Mouse (Mus musculus) cerebellum, adult 8-10 months (tissue): ENCODE data around the gene Ddx10.

Experiments used
- DNase-seq: peaks from one replicate; pipeline ENCODE4 v3.0.0; 2022

Gene Ddx10

DNA sequence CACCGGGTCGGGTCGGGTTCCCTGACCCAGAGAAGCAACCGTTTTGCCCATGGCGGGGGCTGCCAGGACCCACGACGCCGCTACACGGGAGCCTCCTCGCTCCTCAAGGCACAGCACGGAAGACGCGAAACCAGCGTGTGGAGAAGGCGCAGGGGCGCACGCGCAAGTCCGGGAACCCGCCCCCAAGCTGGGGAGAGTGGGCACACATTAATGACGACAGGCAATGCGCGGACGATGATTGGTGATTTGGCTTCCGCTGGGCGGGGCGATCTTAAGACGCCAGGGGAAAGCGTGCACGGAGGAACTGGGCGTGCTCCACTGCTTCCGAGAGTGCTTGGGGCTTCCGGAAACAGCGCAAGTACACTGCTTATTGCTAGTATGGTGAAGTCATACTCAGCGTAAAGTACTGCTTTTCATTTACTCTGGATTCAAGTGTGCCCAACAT, at the start of gene Ddx10:
Ddx10 (minus strand) TSS at position 101 of the 445 bp plus-strand sequence.
- peak; percentile 97 for DNase-seq

- DNase-seq: no peak
These were observed 45.0 kb upstream of the Ddx10 start for GRCm38 (mm10) chr9:53292833-53293232.

- DNase-seq: no peak
These were observed 42.2 kb upstream of the Ddx10 start for GRCm38 (mm10) chr9:53290006-53290405.

DNA sequence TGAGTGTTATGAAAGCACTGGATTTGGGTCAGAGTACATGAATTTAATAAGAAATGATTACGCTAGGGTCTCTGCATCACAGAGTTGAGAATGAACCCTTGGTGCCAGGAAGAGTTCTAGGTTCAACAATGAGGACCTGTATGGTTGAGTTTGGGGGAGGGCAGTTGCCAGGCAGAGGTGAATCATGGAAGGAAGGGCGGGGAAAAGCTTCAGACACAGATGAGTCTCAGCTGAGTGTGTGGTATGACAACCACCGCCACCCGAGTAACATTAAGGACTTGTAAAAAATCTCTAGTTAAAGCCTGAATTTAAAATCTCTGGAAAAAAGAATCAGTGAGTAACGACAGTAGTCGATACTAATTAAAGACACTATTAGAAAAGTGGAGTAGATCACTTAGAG, 38.9 kb upstream of the Ddx10 start:
- no peak for DNase-seq

DNA sequence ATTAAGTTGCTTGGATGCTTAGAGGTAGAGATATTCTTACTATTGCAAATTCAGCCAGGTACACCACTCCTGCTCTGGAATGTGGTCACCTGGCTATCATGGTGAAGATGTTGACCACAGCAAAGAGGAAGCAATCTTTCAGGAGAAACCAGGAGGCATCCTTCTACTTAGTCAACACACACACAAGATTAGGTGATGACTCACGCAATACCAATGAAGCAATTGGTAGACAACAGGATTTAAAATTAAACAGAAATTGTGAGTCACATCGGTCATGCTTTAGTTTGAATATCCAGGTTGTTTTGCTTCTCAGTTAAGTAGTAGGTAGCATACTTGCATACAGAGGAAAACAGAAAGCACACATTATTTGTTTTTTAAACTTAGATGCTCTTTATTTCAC, 31.1 kb upstream of the Ddx10 start:
- DNase-seq: no peak

DNA sequence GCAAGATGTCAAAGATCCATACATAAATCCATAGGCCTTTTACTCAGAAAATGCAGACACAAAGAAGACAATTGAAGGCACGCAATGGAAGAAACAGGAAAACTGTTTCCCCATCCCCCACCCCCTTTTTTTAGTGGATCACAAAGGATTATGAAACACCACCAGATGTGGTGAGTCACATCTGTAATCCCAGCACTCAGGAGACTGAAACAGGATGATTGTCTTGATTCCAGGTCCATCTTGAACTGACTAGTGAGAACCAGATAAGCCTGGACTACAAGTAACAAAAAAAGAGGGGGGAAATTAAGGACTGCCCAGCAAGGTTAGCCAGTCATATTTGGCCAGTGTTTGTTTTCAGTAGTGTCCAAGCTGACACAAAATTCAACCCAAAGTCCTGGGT, 28.5 kb upstream of the Ddx10 start:
- DNase-seq: no peak

DNA sequence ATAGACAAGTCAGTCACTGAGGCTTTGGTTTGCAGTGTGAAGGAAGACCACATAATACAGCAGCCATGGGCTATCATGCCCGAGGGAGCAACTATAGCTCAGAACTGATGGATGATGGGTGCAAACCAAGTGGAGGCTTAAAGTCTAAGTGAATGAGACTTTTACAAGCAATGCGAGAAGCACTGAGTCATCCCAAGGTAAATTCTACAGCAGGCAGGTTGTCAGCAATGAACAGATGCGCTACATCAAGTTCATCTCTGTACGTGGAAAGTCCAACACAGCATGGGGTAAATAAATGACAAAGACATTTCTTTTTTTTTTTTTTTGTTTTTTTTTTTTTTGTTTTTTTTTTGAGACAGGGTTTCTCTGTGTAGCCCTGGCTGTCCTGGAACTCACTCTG, 24.9 kb upstream of the Ddx10 start:
- DNase-seq: no peak

GRCm38 (mm10) chr9:53272207-53272606, 24.4 kb upstream of the Ddx10 start:
- DNase-seq: no peak

DNA sequence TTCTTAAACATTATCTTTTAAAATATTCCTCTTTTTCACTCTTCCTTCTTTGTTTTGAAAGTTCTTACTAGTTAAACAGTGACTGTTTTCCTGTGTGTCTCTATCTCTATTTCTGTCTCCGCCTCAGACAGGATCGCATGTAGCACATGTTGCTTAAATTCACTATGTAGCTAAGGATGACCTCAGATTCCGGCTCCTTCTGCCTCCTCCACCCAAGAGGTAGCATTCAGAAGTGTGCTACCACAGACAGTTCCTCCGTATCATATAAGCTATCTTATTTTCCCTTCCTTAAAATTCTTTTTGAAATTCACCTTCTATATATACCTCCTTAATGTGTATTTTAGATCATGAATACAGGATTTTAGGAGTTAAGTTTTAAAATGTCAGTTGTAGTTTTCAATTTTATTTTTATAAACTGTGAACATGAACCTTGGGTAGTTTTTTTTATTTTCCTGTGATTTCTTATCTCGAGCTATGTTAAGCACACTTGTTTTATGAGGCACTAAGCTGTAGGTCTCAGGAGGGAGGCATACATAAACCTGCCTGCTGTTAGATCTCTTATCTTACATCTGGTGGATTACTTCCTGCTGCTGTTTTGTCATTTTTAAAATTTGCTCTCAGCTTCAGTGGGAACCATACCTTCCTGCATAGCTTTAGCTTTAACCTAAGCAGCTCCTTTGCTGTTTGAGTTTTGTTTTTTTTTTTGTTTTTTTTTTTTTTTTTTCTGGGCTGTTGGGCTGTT, 23.6 kb upstream of the Ddx10 start:
- DNase-seq: no peak

DNA sequence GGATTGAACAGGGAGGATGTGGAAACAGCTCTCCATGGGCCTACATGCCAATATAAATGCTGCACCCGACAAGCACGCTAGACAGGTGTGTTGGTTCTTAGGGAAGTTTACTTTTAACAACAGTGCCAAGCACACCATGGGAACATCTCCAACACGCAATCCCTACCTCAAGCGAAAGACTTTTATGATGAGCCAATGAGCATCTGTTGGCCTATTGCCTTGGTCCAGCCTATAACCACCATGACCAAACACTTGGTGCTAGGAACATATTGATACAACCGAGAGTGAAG, 21.6 kb upstream of the Ddx10 start:
- DNase-seq: no peak

- no peak for DNase-seq
These were observed 21.0 kb upstream of the Ddx10 start for GRCm38 (mm10) chr9:53268731-53269465.

DNA sequence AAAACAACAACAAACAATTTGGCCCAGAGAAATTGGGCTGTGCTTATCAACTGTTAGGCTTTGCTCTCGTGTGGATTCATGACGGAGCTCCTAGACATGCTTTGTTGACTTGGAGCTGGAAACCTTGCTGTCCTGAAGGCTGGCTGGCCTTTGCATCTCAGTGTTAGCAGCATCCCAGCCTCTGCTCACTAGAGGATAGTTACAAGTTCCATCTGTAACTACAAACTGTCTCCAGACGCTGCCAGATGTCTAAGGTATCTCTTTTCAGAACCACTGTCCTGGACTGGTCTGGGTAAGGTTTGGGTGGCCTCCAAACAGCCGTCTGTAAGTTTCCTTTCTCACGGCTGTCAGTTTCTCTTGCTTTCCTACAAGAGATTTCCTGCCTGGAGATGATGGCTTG, 20.2 kb upstream of the Ddx10 start:
- DNase-seq: no peak

DNA sequence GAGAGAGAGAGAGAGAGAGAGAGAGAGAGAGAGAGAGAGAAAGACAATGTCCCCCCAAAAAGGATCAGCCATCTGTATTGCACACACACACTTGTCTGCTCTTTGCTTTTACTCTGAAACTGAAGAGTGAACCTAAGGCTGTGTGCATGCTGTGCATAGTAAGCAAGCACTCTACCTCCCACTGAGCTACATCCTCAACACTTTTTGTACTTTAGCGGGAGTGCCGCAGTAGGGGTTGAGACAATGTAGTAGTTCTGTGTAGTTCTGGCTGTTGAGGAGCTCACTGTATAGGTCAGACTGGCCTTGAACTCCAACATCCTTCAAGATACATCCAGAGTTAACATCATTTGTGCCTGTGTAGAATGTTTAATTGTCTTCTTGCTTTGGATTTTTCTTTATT, 17.7 kb upstream of the Ddx10 start:
- DNase-seq: no peak

GRCm38 (mm10) chr9:53264387-53264786, 16.5 kb upstream of the Ddx10 start:
- DNase-seq: no peak

DNA sequence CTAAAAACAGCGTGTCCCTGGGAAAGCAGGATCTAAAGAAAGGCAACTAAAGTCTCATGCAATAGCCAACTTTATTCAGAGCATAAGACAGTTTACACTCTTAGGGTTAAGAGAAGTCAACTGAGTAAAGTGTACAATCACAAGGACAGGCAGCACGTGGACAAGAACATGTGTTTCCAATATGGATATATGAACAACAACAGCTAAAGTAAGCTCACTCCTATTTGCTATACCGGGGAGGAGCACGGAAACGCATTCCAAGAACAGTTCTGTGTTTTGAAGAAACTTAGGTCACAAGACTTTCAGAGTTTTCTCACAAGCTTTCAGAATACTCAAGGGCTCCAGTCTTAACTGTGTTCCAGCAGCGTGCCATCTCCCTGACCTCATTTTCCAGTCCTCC, 10.3 kb upstream of the Ddx10 start:
- no peak for DNase-seq

DNA sequence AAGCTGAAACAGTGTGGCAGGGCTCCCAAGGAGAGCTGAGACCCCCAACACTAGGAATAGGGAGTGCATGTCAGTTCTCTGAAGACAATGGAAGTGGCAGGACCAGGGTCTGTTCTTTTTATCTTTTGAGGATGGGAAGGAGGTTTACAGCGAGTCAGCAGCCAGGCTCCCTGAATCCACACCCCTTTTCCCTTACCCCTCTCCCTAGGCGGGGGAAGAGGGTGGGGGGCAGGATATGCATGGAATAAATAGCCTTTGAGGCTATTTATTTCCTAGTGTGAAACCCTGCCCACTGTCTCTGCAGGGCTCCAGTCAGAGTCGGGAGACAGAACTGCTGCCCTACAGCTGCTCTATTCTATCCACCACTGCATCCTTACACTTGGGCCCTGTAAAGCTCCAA, 9.9 kb upstream of the Ddx10 start:
- DNase-seq: no peak

DNA sequence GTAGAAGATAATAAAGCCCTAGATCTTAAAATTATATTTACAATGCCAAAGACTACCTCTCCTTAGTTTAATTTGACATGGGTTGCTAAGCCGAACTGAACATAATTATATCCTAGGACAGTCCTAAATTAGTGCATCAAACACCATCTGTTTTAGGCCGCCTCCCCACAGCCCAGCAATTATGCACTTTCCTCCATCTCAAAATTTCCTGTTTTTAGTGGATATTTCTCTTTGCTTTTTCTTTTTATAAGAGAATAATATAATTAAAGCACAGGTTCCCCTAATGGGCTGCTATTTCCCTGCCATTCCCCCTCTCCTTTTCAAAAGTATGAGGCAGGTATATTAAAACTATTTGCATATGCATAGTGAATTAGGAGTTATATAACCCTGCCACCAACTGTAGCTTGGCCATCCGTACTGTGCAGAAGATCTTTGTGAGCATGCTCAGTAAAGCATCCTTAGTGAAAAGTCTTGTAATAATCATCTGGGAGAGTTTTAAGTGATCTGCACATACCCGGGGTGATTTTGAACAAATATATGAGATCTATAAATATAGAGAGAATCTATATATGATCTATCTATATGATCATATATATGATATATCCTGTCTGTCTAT, 8.9 kb upstream of the Ddx10 start:
- peak; percentile 37 for DNase-seq

DNA sequence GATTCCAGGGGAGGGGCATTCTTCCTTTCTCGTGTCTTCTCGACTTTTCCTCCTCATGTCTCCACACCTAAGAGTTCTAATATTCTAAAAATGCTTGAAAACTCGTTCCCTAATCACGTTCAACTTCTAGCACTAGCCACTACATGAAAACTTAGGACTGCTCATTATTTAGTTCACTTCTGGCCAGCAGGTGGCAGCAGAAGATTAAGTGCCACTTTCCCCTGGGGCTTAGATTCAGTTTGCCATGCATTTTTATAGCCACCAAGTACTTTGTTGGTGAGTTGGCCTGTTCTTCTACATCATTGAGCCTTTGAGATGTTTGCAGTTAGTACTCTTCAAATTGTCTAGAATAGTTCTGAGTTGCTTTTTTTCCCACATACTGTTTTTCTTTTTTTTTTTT, 6.5 kb upstream of the Ddx10 start:
- DNase-seq: peak; percentile 83

- DNase-seq: no peak
These were observed 337 bp downstream of the Ddx10 start for GRCm38 (mm10) chr9:53247516-53247915.

DNA sequence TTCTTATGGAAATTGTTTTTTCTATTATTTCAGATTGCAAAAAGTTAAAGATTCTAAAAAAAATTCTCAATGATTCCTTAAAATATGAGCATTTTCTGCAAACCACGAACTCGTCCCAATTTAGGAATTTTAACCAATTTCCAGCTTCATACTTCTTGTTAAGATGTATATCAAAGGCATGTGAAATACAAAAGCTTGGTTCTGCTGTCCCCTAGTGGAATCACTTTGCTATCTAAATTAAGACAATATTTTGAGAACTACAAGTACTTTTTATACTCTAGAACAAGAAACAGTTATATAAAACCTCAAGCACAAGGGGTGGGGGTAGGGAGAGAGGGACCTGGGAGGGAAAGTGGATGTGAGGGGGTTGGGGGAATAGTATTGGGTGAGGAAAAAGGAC, 29.7 kb downstream of the Ddx10 start:
- DNase-seq: no peak

DNA sequence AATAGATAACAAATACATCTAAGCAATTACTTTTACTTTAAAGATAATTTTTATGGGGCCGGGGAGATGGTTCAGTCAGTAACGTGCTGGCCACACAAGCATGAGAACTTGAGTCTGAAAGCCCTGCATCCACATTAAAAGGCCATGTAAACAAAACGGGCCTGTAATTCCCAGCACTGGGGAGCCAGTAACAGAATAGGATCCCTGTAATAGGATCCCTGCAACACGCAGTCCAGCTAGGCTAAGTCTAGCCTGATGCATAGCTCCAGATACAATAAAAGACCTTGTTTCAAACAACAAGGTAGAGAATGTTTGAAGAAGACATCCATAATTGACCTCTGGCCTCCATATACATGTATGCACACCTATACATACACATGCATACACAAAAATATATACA, 39.6 kb downstream of the Ddx10 start:
- no peak for DNase-seq

DNA sequence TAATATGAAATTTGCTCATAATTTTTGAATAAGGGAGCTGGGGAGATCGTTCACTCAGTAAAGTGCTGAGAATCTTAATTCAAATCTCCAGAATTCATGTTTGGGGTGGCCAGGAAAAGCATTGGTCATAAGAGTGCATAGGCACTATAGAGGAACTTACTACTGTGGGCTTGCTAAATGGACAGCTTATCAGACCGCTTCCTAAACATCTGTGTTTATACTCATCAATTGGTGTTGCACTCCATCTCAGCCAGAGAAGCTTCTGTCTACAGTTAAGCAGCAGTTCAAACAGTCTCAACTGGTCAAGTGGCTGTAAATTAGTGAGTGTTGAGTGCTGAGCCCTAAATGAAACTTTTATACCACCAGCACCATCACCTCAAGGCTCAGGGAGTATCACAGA, 73.3 kb downstream of the Ddx10 start:
- DNase-seq: no peak

GRCm38 (mm10) chr9:53173258-53173657, 74.6 kb downstream of the Ddx10 start:
- DNase-seq: no peak

GRCm38 (mm10) chr9:53144266-53144665, 103.6 kb downstream of the Ddx10 start:
- DNase-seq: peak; percentile 45
